21 mouse cellular contexts compared by ENCODE assay signal in the genomic region with DNA sequence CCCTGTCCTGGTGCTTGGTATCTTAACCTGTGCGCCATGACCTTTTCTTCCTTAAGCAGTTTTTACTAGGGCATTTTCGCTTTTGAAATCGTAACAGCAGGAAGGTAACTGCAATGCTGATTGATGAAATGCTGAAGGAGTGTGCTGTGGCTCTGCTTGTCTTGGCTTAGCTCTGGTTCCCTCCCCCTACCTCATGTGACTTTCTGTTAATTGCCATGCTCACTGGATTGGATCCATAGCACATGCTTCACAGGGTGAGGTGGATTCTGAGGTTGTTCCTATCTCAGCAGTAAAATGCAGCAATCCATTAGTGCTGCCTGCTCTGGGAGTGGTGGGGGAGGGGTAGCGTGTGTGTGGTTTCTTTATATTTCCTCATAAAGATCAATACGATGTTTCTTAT.
DNase-seq lines count a peak whose midpoint lies in the region; ATAC-seq and TF ChIP-seq lines count a peak whose summit lies in the region.
"Had no signal": no experiment of that assay in that cellular context is flagged by ENCODE, and none has a peak within 500 bp of the region (broad histone marks: within the 10 kb centered on the region; RNA-seq: fewer than 3 reads in every experiment).

No protein-coding gene starts in this region.

- no peaks in the 10 kb centered on the region for H3K9me3 ChIP-seq in hindbrain, embryonic 11.5 days (ENCODE audit: control insufficient read depth, low read length)
- H3K9me3 ChIP-seq in hindbrain, embryonic 10.5 days = no peaks in the 10 kb centered on the region
- H3K9me3 ChIP-seq in intestine, embryonic 15.5 days = no peaks in the 10 kb centered on the region
- no peaks in the 10 kb centered on the region for H3K9me3 ChIP-seq in lung, postnatal 0 days (ENCODE audit: low read length)
- H3K9me3 ChIP-seq: limb, embryonic 10.5 days had no signal

- no peak for ATAC-seq in hindbrain, embryonic 11.5 days (ENCODE audit: low FRiP score)
- ATAC-seq in intestine, embryonic 15.5 days = peak; percentile 59; the same call in 1 of the 2 replicates
- ATAC-seq in lung, postnatal 0 days = no peak
- no peak for ATAC-seq in activated CD4-positive, CD25-positive, alpha-beta regulatory T cell, adult 4 months
- ATAC-seq: forebrain, embryonic 16.5 days; Patski had no signal

- WGBS in hindbrain, embryonic 11.5 days = 80% methylated on average over 5 of the region's 5 CpGs
- 87% methylated on average over 5 of the region's 5 CpGs for WGBS in hindbrain, embryonic 10.5 days
- WGBS in intestine, embryonic 15.5 days = 79% methylated on average over 5 of the region's 5 CpGs
- WGBS in lung, postnatal 0 days = 72% methylated on average over 5 of the region's 5 CpGs

- no peak for TF ChIP-seq EP300 in lung, postnatal 0 days (IDR thresholded peaks at IDR 0.05)

- no peak for TF ChIP-seq POLR2A in brain, embryonic 14.5 days (IDR thresholded peaks at IDR 0.05; ENCODE audit: borderline replicate concordance, extremely low read depth, insufficient read depth, insufficient read length, poor library complexity, severe bottlenecking)

- H3K27me3 ChIP-seq in hindbrain, embryonic 11.5 days (ENCODE audit: control insufficient read depth, insufficient read depth, low read length) = no peaks in the 10 kb centered on the region
- H3K27me3 ChIP-seq in hindbrain, embryonic 10.5 days (ENCODE audit: insufficient read depth, poor library complexity, severe bottlenecking) = no peaks in the 10 kb centered on the region
- no peaks in the 10 kb centered on the region for H3K27me3 ChIP-seq in intestine, embryonic 15.5 days (replicated peaks)
- no peaks in the 10 kb centered on the region for H3K27me3 ChIP-seq in lung, postnatal 0 days (replicated peaks; ENCODE audit: insufficient read depth, low read length)
- H3K27me3 ChIP-seq: megakaryocyte, embryonic 14.5 days; Patski had no signal

- no peak overlapping the region for H3K9ac ChIP-seq in hindbrain, embryonic 11.5 days (ENCODE audit: low read depth, low read length)
- no peak overlapping the region for H3K9ac ChIP-seq in intestine, embryonic 15.5 days
- no peak overlapping the region for H3K9ac ChIP-seq in lung, postnatal 0 days (replicated peaks; ENCODE audit: low read depth)
- H3K9ac ChIP-seq: liver, embryonic 14.5 days had no signal

- H3K27ac ChIP-seq in hindbrain, embryonic 11.5 days (ENCODE audit: low read depth, low read length) = peak overlapping the region; percentile 65
- H3K27ac ChIP-seq in hindbrain, embryonic 10.5 days = no peak overlapping the region
- no peak overlapping the region for H3K27ac ChIP-seq in intestine, embryonic 15.5 days
- no peak overlapping the region for H3K27ac ChIP-seq in lung, postnatal 0 days (ENCODE audit: low read length)
- H3K27ac ChIP-seq: limb, embryonic 10.5 days; liver, embryonic 14.5 days had no signal

- DNase-seq in hindbrain, embryonic 11.5 days (ENCODE audit: low spot score) = no peak
- no peak for DNase-seq in hindbrain, embryonic 10.5 days (ENCODE audit: low spot score)
- DNase-seq in brain, embryonic 14.5 days (ENCODE audit: low read depth) = peak; percentile 77
- peak; percentile 15 for DNase-seq in kidney, postnatal 14 days
- DNase-seq in lung, postnatal 0 days (ENCODE audit: low spot score) = no peak
- DNase-seq in heart, postnatal 10 days = no peak
- DNase-seq: cerebellum, adult 11 months; gastrocnemius, postnatal 10 days; heart, postnatal 14 days; layer of hippocampus, postnatal 36 days; lung, postnatal 10 days; right cerebral cortex, postnatal 4 days; thymus, adult 18-20 months had no signal

- H3K4me3 ChIP-seq in hindbrain, embryonic 11.5 days (ENCODE audit: low read depth, low read length) = no peak overlapping the region
- H3K4me3 ChIP-seq in hindbrain, embryonic 10.5 days = no peak overlapping the region
- no peak overlapping the region for H3K4me3 ChIP-seq in intestine, embryonic 15.5 days (replicated peaks)
- H3K4me3 ChIP-seq in lung, postnatal 0 days (ENCODE audit: low read depth, low read length) = no peak overlapping the region
- H3K4me3 ChIP-seq: limb, embryonic 10.5 days; megakaryocyte, embryonic 14.5 days; myocyte had no signal

- no peaks in the 10 kb centered on the region for H3K4me1 ChIP-seq in hindbrain, embryonic 11.5 days (replicated peaks; ENCODE audit: control insufficient read depth, insufficient read depth, low read length)
- no peaks in the 10 kb centered on the region for H3K4me1 ChIP-seq in hindbrain, embryonic 10.5 days (replicated peaks)
- no peaks in the 10 kb centered on the region for H3K4me1 ChIP-seq in intestine, embryonic 15.5 days (replicated peaks)
- H3K4me1 ChIP-seq in lung, postnatal 0 days (ENCODE audit: insufficient read depth, low read depth, low read length) = no peaks in the 10 kb centered on the region
- H3K4me1 ChIP-seq: limb, embryonic 10.5 days; megakaryocyte, embryonic 14.5 days had no signal

- H3K36me3 ChIP-seq in hindbrain, embryonic 11.5 days (ENCODE audit: control insufficient read depth, insufficient read depth, low read length) = no peaks in the 10 kb centered on the region
- H3K36me3 ChIP-seq in hindbrain, embryonic 10.5 days = no peaks in the 10 kb centered on the region
- no peaks in the 10 kb centered on the region for H3K36me3 ChIP-seq in intestine, embryonic 15.5 days
- H3K36me3 ChIP-seq in lung, postnatal 0 days (ENCODE audit: insufficient read depth, low read length) = no peaks in the 10 kb centered on the region
- H3K36me3 ChIP-seq: limb, embryonic 10.5 days had no signal

- TF ChIP-seq CTCF in brain, embryonic 14.5 days (IDR thresholded peaks at IDR 0.05; ENCODE audit: borderline replicate concordance, extremely low read depth, insufficient read depth, insufficient read length) = no peak
- TF ChIP-seq CTCF in lung, postnatal 0 days (IDR thresholded peaks at IDR 0.05) = no peak

- intact Hi-C loops in heart, postnatal 10 days (cut with DNase I) = no loop called here

- H3K4me2 ChIP-seq in hindbrain, embryonic 11.5 days (replicated peaks; ENCODE audit: low read depth, low read length) = no peak overlapping the region
- H3K4me2 ChIP-seq in intestine, embryonic 15.5 days (replicated peaks) = no peak overlapping the region
- no peak overlapping the region for H3K4me2 ChIP-seq in lung, postnatal 0 days (replicated peaks; ENCODE audit: low read depth, low read length)

Comparison
In these comparisons a context has a peak if more than half of its experiments do, and no peak if none do; other contexts are left out.
1. DNase-seq: peak in brain, embryonic 14.5 days (single experiment) and kidney, postnatal 14 days (single experiment); none in hindbrain, embryonic 11.5 days (single experiment), hindbrain, embryonic 10.5 days (single experiment), lung, postnatal 0 days (single experiment) and heart, postnatal 10 days (0 of 2).